Comparison of ENCODE assay signal across 8 mouse cellular contexts in the genomic region with DNA sequence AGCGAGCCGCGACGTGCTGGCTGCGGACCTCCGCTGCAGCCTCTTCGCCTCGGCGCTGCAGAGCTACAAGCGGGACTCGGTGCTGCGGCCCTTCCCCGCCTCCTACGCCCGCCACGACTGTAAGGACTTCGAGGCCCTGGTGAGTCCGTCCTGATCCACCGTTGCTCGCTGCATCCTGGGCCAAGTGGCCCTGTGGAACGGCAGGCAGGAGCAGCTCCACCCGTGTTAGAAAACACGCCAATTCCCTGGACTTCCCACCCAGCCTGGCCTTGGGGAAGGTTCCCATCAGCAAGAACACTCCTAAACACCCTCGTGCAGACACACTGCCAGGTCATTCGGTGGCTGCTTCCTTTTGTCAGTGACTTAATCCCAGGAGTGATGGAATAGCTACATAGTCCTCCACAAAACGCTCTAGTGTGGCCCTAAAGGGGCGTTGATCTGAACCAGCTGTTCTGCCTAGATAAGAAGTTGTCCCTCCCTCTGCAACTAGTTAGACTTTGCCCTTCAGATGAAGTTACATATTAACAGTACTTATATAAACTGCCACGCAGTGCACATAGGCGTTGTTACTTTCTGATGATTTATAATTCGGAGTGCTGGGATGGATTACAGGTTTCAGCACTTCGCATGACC. TPM values are rescaled to one million over a fixed set of nuclear protein-coding genes. Genes with fewer than 3 reads are reported as not detected.
DNase-seq lines count a peak whose midpoint lies in the region; ATAC-seq lines count a peak whose summit lies in the region.

No protein-coding gene starts in this region.

- H3K9ac ChIP-seq in embryonic facial prominence, embryonic 14.5 days (ENCODE audit: low read depth, low read length): peak overlapping the region; percentile 82
- peak overlapping the region; percentile 84 for H3K9ac ChIP-seq in intestine, embryonic 16.5 days (ENCODE audit: low read depth, low read length)

- peak overlapping the region; percentile 78 for H3K27ac ChIP-seq in embryonic facial prominence, embryonic 14.5 days (replicated peaks; ENCODE audit: low read depth, low read length)
- H3K27ac ChIP-seq in intestine, embryonic 16.5 days (ENCODE audit: low read length): peak overlapping the region; percentile 99

- peak; percentile 49 for DNase-seq in embryonic facial prominence, embryonic 14.5 days (ENCODE audit: low spot score)
- no peak for DNase-seq in cerebellum, adult 11-12 months
- no peak for DNase-seq in right cerebral cortex, postnatal 10 days (ENCODE audit: low spot score in 2 of 2)
- DNase-seq in layer of hippocampus, adult 11-12 months (ENCODE audit: low spot score): no peak

- 9% methylated on average over 27 of the region's 31 CpGs for WGBS in embryonic facial prominence, embryonic 14.5 days
- WGBS in intestine, embryonic 16.5 days: 4% methylated on average over 31 of the region's 31 CpGs

- no peaks in the 10 kb centered on the region for H3K36me3 ChIP-seq in megakaryocyte, embryonic 14.5 days (replicated peaks; ENCODE audit: low read length)
- H3K36me3 ChIP-seq in embryonic facial prominence, embryonic 14.5 days (ENCODE audit: control insufficient read depth, insufficient read depth, low read length): no peaks in the 10 kb centered on the region
- no peaks in the 10 kb centered on the region for H3K36me3 ChIP-seq in intestine, embryonic 16.5 days (ENCODE audit: control insufficient read depth, insufficient read depth, low read length)

- no peaks in the 10 kb centered on the region for H3K27me3 ChIP-seq in megakaryocyte, embryonic 14.5 days (replicated peaks)
- no peaks in the 10 kb centered on the region for H3K27me3 ChIP-seq in embryonic facial prominence, embryonic 14.5 days (replicated peaks; ENCODE audit: control insufficient read depth, insufficient read depth, low read length)
- H3K27me3 ChIP-seq in intestine, embryonic 16.5 days (replicated peaks; ENCODE audit: control insufficient read depth, insufficient read depth, low read length): no peaks in the 10 kb centered on the region

- H3K4me2 ChIP-seq in embryonic facial prominence, embryonic 14.5 days (ENCODE audit: low read depth, low read length): peak overlapping the region; percentile 91
- peak overlapping the region; percentile 91 for H3K4me2 ChIP-seq in intestine, embryonic 16.5 days (ENCODE audit: low read depth, low read length)

- H3K4me1 ChIP-seq in megakaryocyte, embryonic 14.5 days: peaks cover 48% of the 10 kb centered on the region
- no peaks in the 10 kb centered on the region; the same call in 1 of the 2 replicates for H3K4me1 ChIP-seq in embryonic facial prominence, embryonic 14.5 days (ENCODE audit: control insufficient read depth, insufficient read depth, low read length)
- H3K4me1 ChIP-seq in intestine, embryonic 16.5 days (ENCODE audit: control insufficient read depth, insufficient read depth, low read length): peaks cover 21% of the 10 kb centered on the region

- peaks cover 3% of the 10 kb centered on the region; the same call in 1 of the 2 replicates for H3K9me3 ChIP-seq in megakaryocyte, embryonic 14.5 days
- H3K9me3 ChIP-seq in embryonic facial prominence, embryonic 14.5 days (ENCODE audit: control insufficient read depth, low read length): no peaks in the 10 kb centered on the region
- no peaks in the 10 kb centered on the region for H3K9me3 ChIP-seq in intestine, embryonic 16.5 days (ENCODE audit: control insufficient read depth, low read length)

- no peak for ATAC-seq in megakaryocyte, adult 5-6 weeks (ENCODE audit: poor library complexity, severe bottlenecking)
- peak; percentile 0; the same call in 1 of the 2 replicates for ATAC-seq in embryonic facial prominence, embryonic 14.5 days (ENCODE audit: low read depth)
- peak; percentile 78 for ATAC-seq in intestine, embryonic 16.5 days
- ATAC-seq in megakaryocyte-erythroid progenitor cell, adult 5-6 weeks (replicated peaks; ENCODE audit: low FRiP score, low TSS enrichment, poor library complexity, severe bottlenecking): peak; percentile 81

- H3K4me3 ChIP-seq in megakaryocyte, embryonic 14.5 days (replicated peaks): peak overlapping the region; percentile 95
- peak overlapping the region; percentile 59 for H3K4me3 ChIP-seq in embryonic facial prominence, embryonic 14.5 days (ENCODE audit: low read depth, low read length)
- H3K4me3 ChIP-seq in intestine, embryonic 16.5 days (ENCODE audit: low read length): peak overlapping the region; percentile 61

RNA-seq across cellular contexts. Expression of gene Parp16, which starts 20.5 kb away (rescaled TPM):
- polyA plus RNA-seq in megakaryocyte, embryonic 14.5 days (2012; ENCODE audit: insufficient read depth, low replicate concordance): 2.6 and 3.6 TPM in 2 replicates
- 0.80 and 1.3 TPM in 2 replicates for total RNA-seq in megakaryocyte, adult 5-6 weeks (2015)
- total RNA-seq in megakaryocyte, adult 5-6 weeks (2017): 0.95 and 0.98 TPM in 2 replicates
- 6.9 and 7.2 TPM in 2 replicates for polyA plus RNA-seq in embryonic facial prominence, embryonic 14.5 days (2014; fragmentation: Nextera tagmentation; extraction: Ambion mirVana)
- 10.8 and 11.0 TPM in 2 replicates for polyA plus RNA-seq in intestine, embryonic 16.5 days (2015; fragmentation: Nextera tagmentation; extraction: Ambion mirVana)
- 4.9 and 8.3 TPM in 2 replicates for total RNA-seq in megakaryocyte-erythroid progenitor cell, adult 5-6 weeks (2014; fragmentation: Nextera tagmentation)
- total RNA-seq in megakaryocyte-erythroid progenitor cell, adult 5-6 weeks (2017): 0.30 and 6.7 TPM in 2 replicates

RNA-seq across cellular contexts. Expression of gene Cilp, which starts 49.4 kb away (rescaled TPM):
- 0.03 TPM in 1 of 2 replicates, not detected in the other for polyA plus RNA-seq in megakaryocyte, embryonic 14.5 days (2012; ENCODE audit: insufficient read depth, low replicate concordance)
- total RNA-seq in megakaryocyte, adult 5-6 weeks (2015): not detected in 2 replicates
- total RNA-seq in megakaryocyte, adult 5-6 weeks (2017): not detected in 2 replicates
- 9.7 and 10.7 TPM in 2 replicates for polyA plus RNA-seq in embryonic facial prominence, embryonic 14.5 days (2014; fragmentation: Nextera tagmentation; extraction: Ambion mirVana)
- 1.7 and 2.0 TPM in 2 replicates for polyA plus RNA-seq in intestine, embryonic 16.5 days (2015; fragmentation: Nextera tagmentation; extraction: Ambion mirVana)
- not detected in 2 replicates for total RNA-seq in megakaryocyte-erythroid progenitor cell, adult 5-6 weeks (2014; fragmentation: Nextera tagmentation)
- total RNA-seq in megakaryocyte-erythroid progenitor cell, adult 5-6 weeks (2017): not detected in 2 replicates
